Mouse (Mus musculus): ENCODE data around the gene Dync1i1. TPM values are rescaled to one million over a fixed set of nuclear protein-coding genes. Genes with fewer than 3 reads are reported as not detected.
"Not testable (repeated sequence)": the region's sequence is repeated elsewhere in the genome, so short reads cannot be mapped to it uniquely, and the experiment has no call there.

Dync1i1 gene
- total and polyA plus RNA-seq, 2 experiments from 2014 or later, result 62.1 to 64.7 TPM

GRCm38 (mm10) chr6:5718955-5719354, 6.5 kb upstream of the Dync1i1 start:
- H3K27ac ChIP-seq, result no peak overlapping the region
- 67% methylated on average over 2 of the region's 2 CpGs for WGBS
- no peak overlapping the region for H3K4me2 ChIP-seq (ENCODE audit: low read depth, low read length)
- TF ChIP-seq CTCF (IDR thresholded peaks at IDR 0.05; ENCODE audit: low read depth), result no peak
- H3K9ac ChIP-seq (replicated peaks; ENCODE audit: low read length), result no peak overlapping the region
- no peaks in the 10 kb centered on the region for H3K27me3 ChIP-seq (ENCODE audit: insufficient read depth, low read length)
- ATAC-seq (no peak), DNase-seq (ENCODE audit: low spot score) (no peak)
- H3K36me3 ChIP-seq (ENCODE audit: insufficient read depth, low read length), result no peaks in the 10 kb centered on the region
- no peaks in the 10 kb centered on the region for H3K9me3 ChIP-seq (ENCODE audit: low read length)
- no peaks in the 10 kb centered on the region for H3K4me1 ChIP-seq (ENCODE audit: insufficient read depth, low read length)
- no peak overlapping the region for H3K4me3 ChIP-seq (ENCODE audit: low read length)

- not testable (repeated sequence) for ATAC-seq; H3K36me3 ChIP-seq (ENCODE audit: insufficient read depth, low read length); H3K4me2 ChIP-seq (ENCODE audit: low read depth, low read length)
These were observed 4.7 kb upstream of the Dync1i1 start for GRCm38 (mm10) chr6:5720716-5721115.

GRCm38 (mm10) chr6:5723986-5724385, 1.5 kb upstream of the Dync1i1 start:
- H3K4me2 ChIP-seq (ENCODE audit: low read depth, low read length), result no peak overlapping the region
- H3K27ac ChIP-seq, result no peak overlapping the region
- no peak overlapping the region for H3K9ac ChIP-seq (replicated peaks; ENCODE audit: low read length)
- H3K9me3 ChIP-seq (ENCODE audit: low read length), result no peaks in the 10 kb centered on the region
- TF ChIP-seq CTCF (IDR thresholded peaks at IDR 0.05; ENCODE audit: low read depth), result no peak
- no peak for DNase-seq (ENCODE audit: low spot score)
- no peaks in the 10 kb centered on the region for H3K36me3 ChIP-seq (ENCODE audit: insufficient read depth, low read length)
- no peaks in the 10 kb centered on the region for H3K4me1 ChIP-seq (ENCODE audit: insufficient read depth, low read length)
- 86% methylated on average over 1 of the region's 1 CpGs for WGBS
- no peak overlapping the region for H3K4me3 ChIP-seq (ENCODE audit: low read length)
- ATAC-seq, result no peak
- H3K27me3 ChIP-seq (ENCODE audit: insufficient read depth, low read length), result no peaks in the 10 kb centered on the region

More at GRCm38 (mm10) chr6:5720716-5721115, 4.7 kb upstream of the Dync1i1 start:
- not testable (repeated sequence) for H3K9me3 ChIP-seq (ENCODE audit: low read length); H3K9ac ChIP-seq (replicated peaks; ENCODE audit: low read length); H3K27ac ChIP-seq; H3K4me1 ChIP-seq (ENCODE audit: insufficient read depth, low read length); H3K4me3 ChIP-seq (ENCODE audit: low read length); H3K27me3 ChIP-seq (ENCODE audit: insufficient read depth, low read length); DNase-seq (ENCODE audit: low spot score)

- H3K9me3 ChIP-seq (ENCODE audit: low read length), result no peaks in the 10 kb centered on the region
- peak overlapping the region; percentile 65 for H3K9ac ChIP-seq (replicated peaks; ENCODE audit: low read length)
- H3K4me2 ChIP-seq (ENCODE audit: low read depth, low read length), result peak overlapping the region; percentile 94
- H3K27me3 ChIP-seq (ENCODE audit: insufficient read depth, low read length), result no peaks in the 10 kb centered on the region
- DNase-seq (ENCODE audit: low spot score) (peak; percentile 38), ATAC-seq (peak; percentile 73)
- peak overlapping the region; percentile 74; the same call in 1 of the 2 replicates for H3K27ac ChIP-seq
- 2% methylated on average over 10 of the region's 10 CpGs for WGBS
- H3K4me3 ChIP-seq (ENCODE audit: low read length), result peak overlapping the region; percentile 59
- H3K4me1 ChIP-seq (ENCODE audit: insufficient read depth, low read length), result no peaks in the 10 kb centered on the region
- no peaks in the 10 kb centered on the region for H3K36me3 ChIP-seq (ENCODE audit: insufficient read depth, low read length)
- no peak for TF ChIP-seq CTCF (IDR thresholded peaks at IDR 0.05; ENCODE audit: low read depth)
These were observed 815 bp downstream of the Dync1i1 start for GRCm38 (mm10) chr6:5726237-5726670.

- H3K27ac ChIP-seq, result no peak overlapping the region
- no peak overlapping the region for H3K4me2 ChIP-seq (ENCODE audit: low read depth, low read length)
- H3K4me3 ChIP-seq (ENCODE audit: low read length), result no peak overlapping the region
- H3K9me3 ChIP-seq (ENCODE audit: low read length), result no peaks in the 10 kb centered on the region
- H3K27me3 ChIP-seq (ENCODE audit: insufficient read depth, low read length), result no peaks in the 10 kb centered on the region
- no peak for DNase-seq (ENCODE audit: low spot score)
- WGBS, result 81% methylated on average over 3 of the region's 3 CpGs
- TF ChIP-seq CTCF (IDR thresholded peaks at IDR 0.05; ENCODE audit: low read depth), result no peak
- H3K9ac ChIP-seq (replicated peaks; ENCODE audit: low read length), result no peak overlapping the region
- ATAC-seq, result no peak
- H3K4me1 ChIP-seq (ENCODE audit: insufficient read depth, low read length), result no peaks in the 10 kb centered on the region
- H3K36me3 ChIP-seq (ENCODE audit: insufficient read depth, low read length), result no peaks in the 10 kb centered on the region
These were observed 7.8 kb downstream of the Dync1i1 start for GRCm38 (mm10) chr6:5733217-5733616.

- Histone ChIP-seq H3K27ac (no peak overlapping the region), H3K4me1 (ENCODE audit: insufficient read depth, low read length) (no peaks in the 10 kb centered on the region), H3K36me3 (ENCODE audit: insufficient read depth, low read length) (no peaks in the 10 kb centered on the region), H3K4me3 (ENCODE audit: low read length) (no peak overlapping the region), H3K4me2 (ENCODE audit: low read depth, low read length) (no peak overlapping the region), H3K9ac (replicated peaks; ENCODE audit: low read length) (no peak overlapping the region), H3K27me3 (ENCODE audit: insufficient read depth, low read length) (no peaks in the 10 kb centered on the region), H3K9me3 (ENCODE audit: low read length) (no peaks in the 10 kb centered on the region)
- no peak for DNase-seq (ENCODE audit: low spot score)
- ATAC-seq, result no peak
- no peak for TF ChIP-seq CTCF (IDR thresholded peaks at IDR 0.05; ENCODE audit: low read depth)
These were observed 9.0 kb downstream of the Dync1i1 start for GRCm38 (mm10) chr6:5734398-5734797.

GRCm38 (mm10) chr6:5734862-5735261, 9.4 kb downstream of the Dync1i1 start:
- H3K9me3 ChIP-seq (ENCODE audit: low read length), result no peaks in the 10 kb centered on the region
- ATAC-seq (no peak), DNase-seq (ENCODE audit: low spot score) (no peak)
- no peak overlapping the region for H3K9ac ChIP-seq (replicated peaks; ENCODE audit: low read length)
- H3K27me3 ChIP-seq (ENCODE audit: insufficient read depth, low read length), result no peaks in the 10 kb centered on the region
- TF ChIP-seq CTCF (IDR thresholded peaks at IDR 0.05; ENCODE audit: low read depth), result no peak
- 79% methylated on average over 1 of the region's 1 CpGs for WGBS
- no peak overlapping the region for H3K4me3 ChIP-seq (ENCODE audit: low read length)
- no peak overlapping the region for H3K4me2 ChIP-seq (ENCODE audit: low read depth, low read length)
- no peaks in the 10 kb centered on the region for H3K4me1 ChIP-seq (ENCODE audit: insufficient read depth, low read length)
- no peak overlapping the region for H3K27ac ChIP-seq
- no peaks in the 10 kb centered on the region for H3K36me3 ChIP-seq (ENCODE audit: insufficient read depth, low read length)

Data from hindbrain, postnatal 0 days (tissue).